Mouse (Mus musculus) heart, postnatal 0 days (tissue): ENCODE measurements around the gene Gm12166.

Source experiments
- CTCF ChIP-seq: IDR thresholded peaks from 2 replicates; pipeline ENCODE4 v1.5.1; 2016; ENCODE audit warnings: antibody characterized with exemption, control low read depth, low read depth
- EP300 ChIP-seq: IDR thresholded peaks from 2 replicates; pipeline ENCODE4 v1.6.1; 2016; ENCODE audit warnings: antibody characterized with exemption, low read depth

GRCm38 (mm10) chr11:46077304-46077703, 25.2 kb upstream of the Gm12166 start:
- no peak for TF ChIP-seq EP300
- TF ChIP-seq CTCF = no peak
